Mouse (Mus musculus): ENCODE measurements at regions not wholly inside any gene's neighbourhood (a gene's known extent, or its start where the extent isn't known, plus 50 kb on each side); places are given as distances from the start of the nearest gene placed in this dataset.

DNA sequence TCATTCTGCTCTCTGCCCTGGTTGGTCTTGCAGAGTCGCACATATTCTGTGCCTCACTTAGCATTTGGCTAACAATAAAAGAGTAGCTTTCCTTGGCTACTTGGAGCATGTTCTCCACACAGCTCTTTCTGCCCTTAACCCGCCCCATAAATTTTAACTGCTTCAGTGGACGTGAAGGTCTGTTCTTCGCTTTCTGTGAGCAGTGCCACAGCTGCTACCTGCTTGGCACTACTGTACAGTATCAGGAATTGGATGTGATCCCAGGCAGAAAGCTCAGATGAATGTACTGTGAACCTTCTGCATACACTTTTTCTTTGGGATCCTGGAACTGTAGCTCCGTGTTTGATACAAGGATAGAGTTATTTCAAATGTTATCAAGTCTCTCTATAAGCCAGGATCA lies 939.4 kb downstream of the Epha4 start:
- no peak for TF ChIP-seq POLR2A (IDR thresholded peaks at IDR 0.05; ENCODE audit: low read depth, low read length)
- TF ChIP-seq CTCF (IDR thresholded peaks at IDR 0.05; ENCODE audit: extremely low read depth, insufficient read depth, insufficient read length, insufficient replicate concordance): no peak

All from spleen, adult 2 months (tissue).